Mouse (Mus musculus): ENCODE measurements around the gene Rasgrf1. TPM values are rescaled to one million over a fixed set of nuclear protein-coding genes. Genes with fewer than 3 reads are reported as not detected.

Rasgrf1 gene
- polyA plus RNA-seq, 1 experiment from 2014 or later, result 1.1 TPM

GRCm38 (mm10) chr9:89940428-89940827 lies 30.7 kb downstream of the Rasgrf1 start:
- no peak overlapping the region for H3K4me3 ChIP-seq (replicated peaks)
- no peak overlapping the region for H3K9ac ChIP-seq
- no peak for ATAC-seq (ENCODE audit: insufficient number of reproducible peaks, low FRiP score, low TSS enrichment, low read depth)
- H3K36me3 ChIP-seq, result no peaks in the 10 kb centered on the region
- no peaks in the 10 kb centered on the region for H3K9me3 ChIP-seq (replicated peaks)
- no peak overlapping the region for H3K27ac ChIP-seq (replicated peaks)
- no peaks in the 10 kb centered on the region for H3K27me3 ChIP-seq
- H3K4me2 ChIP-seq (replicated peaks), result no peak overlapping the region
- no peaks in the 10 kb centered on the region for H3K4me1 ChIP-seq
- 61% methylated on average over 1 of the region's 1 CpGs for WGBS

GRCm38 (mm10) chr9:89946830-89947229 lies 37.1 kb downstream of the Rasgrf1 start:
- Histone ChIP-seq H3K4me3 (replicated peaks) (no peak overlapping the region), H3K36me3 (no peaks in the 10 kb centered on the region), H3K4me2 (replicated peaks) (no peak overlapping the region), H3K9me3 (replicated peaks) (no peaks in the 10 kb centered on the region), H3K27ac (replicated peaks) (no peak overlapping the region), H3K4me1 (no peaks in the 10 kb centered on the region), H3K27me3 (no peaks in the 10 kb centered on the region), H3K9ac (no peak overlapping the region)
- WGBS, result 92% methylated on average over 9 of the region's 9 CpGs
- ATAC-seq (ENCODE audit: insufficient number of reproducible peaks, low FRiP score, low TSS enrichment, low read depth), result no peak

GRCm38 (mm10) chr9:89948602-89949001 lies 38.9 kb downstream of the Rasgrf1 start:
- H3K4me3 ChIP-seq (replicated peaks), result no peak overlapping the region
- H3K27ac ChIP-seq (replicated peaks), result no peak overlapping the region
- 35% methylated on average over 5 of the region's 5 CpGs for WGBS
- no peak overlapping the region for H3K4me2 ChIP-seq (replicated peaks)
- H3K9ac ChIP-seq, result no peak overlapping the region
- H3K27me3 ChIP-seq, result no peaks in the 10 kb centered on the region
- H3K4me1 ChIP-seq, result no peaks in the 10 kb centered on the region
- no peaks in the 10 kb centered on the region for H3K36me3 ChIP-seq
- no peaks in the 10 kb centered on the region for H3K9me3 ChIP-seq (replicated peaks)
- no peak for ATAC-seq (ENCODE audit: insufficient number of reproducible peaks, low FRiP score, low TSS enrichment, low read depth)

GRCm38 (mm10) chr9:89953596-89954215 lies 44.0 kb downstream of the Rasgrf1 start:
- H3K4me3 ChIP-seq (replicated peaks), result no peak overlapping the region
- H3K27ac ChIP-seq (replicated peaks), result no peak overlapping the region
- H3K9ac ChIP-seq, result no peak overlapping the region
- no peaks in the 10 kb centered on the region for H3K27me3 ChIP-seq
- no peaks in the 10 kb centered on the region for H3K9me3 ChIP-seq (replicated peaks)
- H3K4me1 ChIP-seq, result no peaks in the 10 kb centered on the region
- no peaks in the 10 kb centered on the region for H3K36me3 ChIP-seq
- 87% methylated on average over 22 of the region's 22 CpGs for WGBS
- ATAC-seq (ENCODE audit: insufficient number of reproducible peaks, low FRiP score, low TSS enrichment, low read depth), result no peak
- no peak overlapping the region for H3K4me2 ChIP-seq (replicated peaks)

- WGBS, result 55% methylated on average over 8 of the region's 8 CpGs
- no peaks in the 10 kb centered on the region for H3K4me1 ChIP-seq
- H3K9me3 ChIP-seq (replicated peaks), result no peaks in the 10 kb centered on the region
- H3K4me3 ChIP-seq (replicated peaks), result no peak overlapping the region
- H3K27me3 ChIP-seq, result no peaks in the 10 kb centered on the region
- no peak overlapping the region for H3K4me2 ChIP-seq (replicated peaks)
- H3K36me3 ChIP-seq, result no peaks in the 10 kb centered on the region
- no peak for ATAC-seq (ENCODE audit: insufficient number of reproducible peaks, low FRiP score, low TSS enrichment, low read depth)
- no peak overlapping the region for H3K27ac ChIP-seq (replicated peaks)
- no peak overlapping the region for H3K9ac ChIP-seq
Measured at GRCm38 (mm10) chr9:89954860-89955479, 45.3 kb downstream of the Rasgrf1 start.

- WGBS, result 72% methylated on average over 2 of the region's 2 CpGs
- Histone ChIP-seq H3K4me1 (no peaks in the 10 kb centered on the region), H3K27ac (replicated peaks) (no peak overlapping the region), H3K4me2 (replicated peaks) (no peak overlapping the region), H3K9me3 (replicated peaks) (no peaks in the 10 kb centered on the region), H3K27me3 (no peaks in the 10 kb centered on the region), H3K9ac (no peak overlapping the region), H3K36me3 (no peaks in the 10 kb centered on the region), H3K4me3 (replicated peaks) (no peak overlapping the region)
- ATAC-seq (ENCODE audit: insufficient number of reproducible peaks, low FRiP score, low TSS enrichment, low read depth), result no peak
Measured at GRCm38 (mm10) chr9:89958959-89959358, 49.3 kb downstream of the Rasgrf1 start.

GRCm38 (mm10) chr9:89964091-89964490 lies 54.4 kb downstream of the Rasgrf1 start:
- Histone ChIP-seq H3K9me3 (replicated peaks) (no peaks in the 10 kb centered on the region), H3K4me3 (replicated peaks) (no peak overlapping the region), H3K27ac (replicated peaks) (no peak overlapping the region), H3K4me2 (replicated peaks) (no peak overlapping the region), H3K36me3 (no peaks in the 10 kb centered on the region), H3K9ac (no peak overlapping the region), H3K4me1 (no peaks in the 10 kb centered on the region), H3K27me3 (no peaks in the 10 kb centered on the region)
- WGBS, result 75% methylated on average over 4 of the region's 4 CpGs
- no peak for ATAC-seq (ENCODE audit: insufficient number of reproducible peaks, low FRiP score, low TSS enrichment, low read depth)

- H3K27me3 ChIP-seq, result no peaks in the 10 kb centered on the region
- H3K27ac ChIP-seq (replicated peaks), result no peak overlapping the region
- ATAC-seq (ENCODE audit: insufficient number of reproducible peaks, low FRiP score, low TSS enrichment, low read depth), result no peak
- no peaks in the 10 kb centered on the region for H3K4me1 ChIP-seq
- H3K9me3 ChIP-seq (replicated peaks), result no peaks in the 10 kb centered on the region
- H3K4me2 ChIP-seq (replicated peaks), result no peak overlapping the region
- H3K36me3 ChIP-seq, result no peaks in the 10 kb centered on the region
- H3K9ac ChIP-seq, result no peak overlapping the region
- 81% methylated on average over 4 of the region's 4 CpGs for WGBS
- no peak overlapping the region for H3K4me3 ChIP-seq (replicated peaks)
Measured at GRCm38 (mm10) chr9:89967716-89968115, 58.0 kb downstream of the Rasgrf1 start.

GRCm38 (mm10) chr9:89968836-89969450 lies 59.2 kb downstream of the Rasgrf1 start:
- Histone ChIP-seq H3K27me3 (no peaks in the 10 kb centered on the region), H3K4me1 (no peaks in the 10 kb centered on the region), H3K9me3 (replicated peaks) (no peaks in the 10 kb centered on the region), H3K27ac (replicated peaks) (no peak overlapping the region), H3K36me3 (no peaks in the 10 kb centered on the region), H3K9ac (no peak overlapping the region), H3K4me2 (replicated peaks) (no peak overlapping the region), H3K4me3 (replicated peaks) (no peak overlapping the region)
- WGBS, result 74% methylated on average over 6 of the region's 6 CpGs
- ATAC-seq (ENCODE audit: insufficient number of reproducible peaks, low FRiP score, low TSS enrichment, low read depth), result no peak

- no peak for ATAC-seq (ENCODE audit: insufficient number of reproducible peaks, low FRiP score, low TSS enrichment, low read depth)
- H3K9ac ChIP-seq, result no peak overlapping the region
- H3K4me2 ChIP-seq (replicated peaks), result no peak overlapping the region
- H3K9me3 ChIP-seq (replicated peaks), result no peaks in the 10 kb centered on the region
- H3K4me1 ChIP-seq, result peaks cover 3% of the 10 kb centered on the region; the same call in 1 of the 2 replicates
- no peak overlapping the region for H3K27ac ChIP-seq (replicated peaks)
- H3K4me3 ChIP-seq (replicated peaks), result no peak overlapping the region
- 90% methylated on average over 10 of the region's 10 CpGs for WGBS
- no peaks in the 10 kb centered on the region for H3K36me3 ChIP-seq
- H3K27me3 ChIP-seq, result no peaks in the 10 kb centered on the region
Measured at GRCm38 (mm10) chr9:89970271-89970670, 60.6 kb downstream of the Rasgrf1 start.

GRCm38 (mm10) chr9:89970886-89971486 lies 61.3 kb downstream of the Rasgrf1 start:
- WGBS, result 70% methylated on average over 11 of the region's 11 CpGs
- no peaks in the 10 kb centered on the region for H3K36me3 ChIP-seq
- no peak for ATAC-seq (ENCODE audit: insufficient number of reproducible peaks, low FRiP score, low TSS enrichment, low read depth)
- peaks cover 3% of the 10 kb centered on the region; the same call in 1 of the 2 replicates for H3K4me1 ChIP-seq
- H3K27ac ChIP-seq (replicated peaks), result no peak overlapping the region
- H3K9ac ChIP-seq, result no peak overlapping the region
- no peak overlapping the region for H3K4me2 ChIP-seq (replicated peaks)
- no peaks in the 10 kb centered on the region for H3K27me3 ChIP-seq
- H3K9me3 ChIP-seq (replicated peaks), result no peaks in the 10 kb centered on the region
- H3K4me3 ChIP-seq (replicated peaks), result no peak overlapping the region

Data from embryonic facial prominence, embryonic 15.5 days (tissue).